Mouse (Mus musculus) left cerebral cortex, postnatal 36 days (tissue): ENCODE results near the gene Tgif1. TPM values are rescaled to one million over a fixed set of nuclear protein-coding genes. Genes with fewer than 3 reads are reported as not detected.
"Not testable (repeated sequence)": the region's sequence is repeated elsewhere in the genome, so short reads cannot be mapped to it uniquely, and the experiment has no call there.

ENCODE experiments used
- DNase-seq, 2 experiments: peaks; one replicate each; pipeline ENCODE4 v3.0.0; 2021 to 2022; ENCODE audit warnings: low spot score in 2 of 2, mixed read lengths in 1 of 2
- intact Hi-C: fragments of 180-260 bp; cut with DNase I; formaldehyde crosslinking; loops from one replicate; pipeline ENCODE4 v1.15.1; 2025
- total RNA-seq, 2 experiments: library from RNA; stranded (reverse); gene quantifications; 2 replicates each; pipeline ENCODE4 v1.2.3; 2021

Tgif1 gene
- total RNA-seq, 2 experiments from 2014 or later: 0.99 to 1.2 TPM

GRCm38 (mm10) chr17:70847751-70848510, 5.4 kb downstream of the Tgif1 start:
- no peak for DNase-seq
- intact Hi-C loops: loop anchor here (5.0 kb wide), 1 partner anchor 119 kb away; no protein-coding TSS in a partner anchor

- no peak for DNase-seq
- intact Hi-C loops: loop anchor here (5.0 kb wide), 1 partner anchor 120 kb away; no protein-coding TSS in a partner anchor
Observed at GRCm38 (mm10) chr17:70847086-70847485, 6.3 kb downstream of the Tgif1 start.

- intact Hi-C loops: loop anchor here (5.0 kb wide), 1 partner anchor 121 kb away; no protein-coding TSS in a partner anchor
- DNase-seq: no peak
Observed at GRCm38 (mm10) chr17:70846111-70846644, 7.2 kb downstream of the Tgif1 start.

- no peak for DNase-seq
- intact Hi-C loops: loop anchor here (5.0 kb wide), 1 partner anchor 122 kb away; no protein-coding TSS in a partner anchor
Observed at GRCm38 (mm10) chr17:70845543-70845942, 7.8 kb downstream of the Tgif1 start.

- intact Hi-C loops: loop anchor here (5.0 kb wide), 1 partner anchor 122 kb away; no protein-coding TSS in a partner anchor
Observed at GRCm38 (mm10) chr17:70844971-70845370, 8.4 kb downstream of the Tgif1 start.

GRCm38 (mm10) chr17:70843252-70843651, 10.1 kb downstream of the Tgif1 start:
- no peak for DNase-seq
- intact Hi-C loops: no loop called here

More at GRCm38 (mm10) chr17:70844971-70845370, 8.4 kb downstream of the Tgif1 start:
- DNase-seq: no peak

GRCm38 (mm10) chr17:70838533-70838932, 14.8 kb downstream of the Tgif1 start:
- intact Hi-C loops: no loop called here
- no peak for DNase-seq

GRCm38 (mm10) chr17:70838031-70838430, 15.3 kb downstream of the Tgif1 start:
- DNase-seq: no peak
- intact Hi-C loops: no loop called here

- DNase-seq, intact Hi-C loops: not testable (repeated sequence)
Observed at GRCm38 (mm10) chr17:70837474-70837873, 15.9 kb downstream of the Tgif1 start.

GRCm38 (mm10) chr17:70836820-70837219, 16.5 kb downstream of the Tgif1 start:
- intact Hi-C loops: no loop called here
- no peak for DNase-seq

- intact Hi-C loops: no loop called here
- DNase-seq: no peak
Observed at GRCm38 (mm10) chr17:70835071-70835790, 18.1 kb downstream of the Tgif1 start.

- no peak for DNase-seq
Observed at GRCm38 (mm10) chr17:70834430-70834965, 18.8 kb downstream of the Tgif1 start.

GRCm38 (mm10) chr17:70832544-70832943, 20.8 kb downstream of the Tgif1 start:
- no peak for DNase-seq
- intact Hi-C loops: no loop called here

More at GRCm38 (mm10) chr17:70834430-70834965, 18.8 kb downstream of the Tgif1 start:
- intact Hi-C loops: no loop called here

GRCm38 (mm10) chr17:70831591-70831990, 21.8 kb downstream of the Tgif1 start:
- intact Hi-C loops: no loop called here
- DNase-seq: no peak

GRCm38 (mm10) chr17:70829943-70830715, 23.2 kb downstream of the Tgif1 start:
- DNase-seq: no peak
- intact Hi-C loops: no loop called here

GRCm38 (mm10) chr17:70829217-70829616, 24.1 kb downstream of the Tgif1 start:
- intact Hi-C loops: no loop called here
- DNase-seq: no peak

- intact Hi-C loops: no loop called here
Observed at GRCm38 (mm10) chr17:70828569-70828968, 24.8 kb downstream of the Tgif1 start.

GRCm38 (mm10) chr17:70828180-70828528, 25.2 kb downstream of the Tgif1 start:
- DNase-seq: no peak
- intact Hi-C loops: no loop called here

More at GRCm38 (mm10) chr17:70828569-70828968, 24.8 kb downstream of the Tgif1 start:
- no peak for DNase-seq

- intact Hi-C loops, DNase-seq: not testable (repeated sequence)
Observed at GRCm38 (mm10) chr17:70827463-70828179, 25.7 kb downstream of the Tgif1 start.
